Mouse (Mus musculus) myocyte (in vitro differentiated cells): Measurements from ENCODE around the gene Cfap126. TPM values are rescaled to one million over a fixed set of nuclear protein-coding genes. Genes with fewer than 3 reads are reported as not detected.
A peak's percentile ranks its signal among the peaks of the same experiment; 100 is the strongest.

Experiments
- H3K27me3 ChIP-seq: one replicate; pipeline ENCODE4 v1.6.1; 2011; ENCODE audit not compliant: control insufficient read depth, insufficient read depth, insufficient read length
- H3K36me3 ChIP-seq: one replicate; pipeline ENCODE4 v1.6.1; 2011; ENCODE audit not compliant: control insufficient read depth, insufficient read depth
- H3K4me2 ChIP-seq: one replicate; pipeline ENCODE4 v1.6.1; 2011; ENCODE audit warnings: low read depth, control low read depth
- H3K4me3 ChIP-seq: one replicate; pipeline ENCODE4 v1.5.1; 2011; ENCODE audit warnings: mild to moderate bottlenecking, control low read depth, moderate library complexity
- H3K79me2 ChIP-seq: one replicate; pipeline ENCODE4 v1.6.1; 2011; ENCODE audit not compliant: control insufficient read depth, insufficient read depth
- H3ac ChIP-seq: one replicate; pipeline ENCODE4 v1.6.1; 2011; ENCODE audit not compliant: control insufficient read depth, insufficient read length
- CEBPB ChIP-seq: IDR thresholded peaks from 2 replicates; pipeline ENCODE4 v1.6.1; 2011; ENCODE audit warnings: mild to moderate bottlenecking, moderate library complexity; ENCODE audit not compliant: poor library complexity, insufficient read depth, severe bottlenecking
- E2F4 ChIP-seq: IDR thresholded peaks from one replicate; pipeline ENCODE4 v1.6.1; 2011; ENCODE audit warnings: mild to moderate bottlenecking, control low read depth, moderate library complexity; ENCODE audit not compliant: insufficient read depth
- MAX ChIP-seq: IDR thresholded peaks from one replicate; pipeline ENCODE4 v1.6.1; 2011; ENCODE audit warnings: low read depth, mild to moderate bottlenecking, control low read depth
- MYOD1 ChIP-seq, 3 experiments: IDR thresholded peaks; one replicate each; pipeline ENCODE4 v1.6.1; 2011; ENCODE audit warnings: control low read depth in 2 of 3, low read depth in 2 of 3, mild to moderate bottlenecking in 2 of 3, moderate library complexity in 1 of 3; ENCODE audit not compliant: insufficient read length in 2 of 3, control insufficient read depth in 1 of 3
- MYOG ChIP-seq, 3 experiments: IDR thresholded peaks; one replicate each; pipeline ENCODE4 v1.6.1; 2011; ENCODE audit warnings: control low read depth in 2 of 3, low read depth in 2 of 3, mild to moderate bottlenecking in 2 of 3; ENCODE audit not compliant: insufficient read length in 2 of 3, control insufficient read depth in 1 of 3, insufficient read depth in 1 of 3
- POLR2A ChIP-seq: IDR thresholded peaks from one replicate; pipeline ENCODE4 v1.6.1; 2011; ENCODE audit warnings: low read depth, mild to moderate bottlenecking, control low read depth, moderate library complexity; ENCODE audit not compliant: insufficient read length
- POLR2AphosphoS2 ChIP-seq: IDR thresholded peaks from one replicate; pipeline ENCODE4 v1.6.1; 2011; ENCODE audit warnings: low read depth, control low read depth; ENCODE audit not compliant: insufficient read length
- REST ChIP-seq: IDR thresholded peaks from one replicate; pipeline ENCODE4 v1.6.1; 2011; ENCODE audit warnings: mild to moderate bottlenecking, control low read depth, moderate library complexity; ENCODE audit not compliant: insufficient read depth, insufficient read length
- SRF ChIP-seq: IDR thresholded peaks from one replicate; pipeline ENCODE4 v1.6.1; 2011; ENCODE audit warnings: low read depth; ENCODE audit not compliant: control insufficient read depth, insufficient read length
- TCF12 ChIP-seq: IDR thresholded peaks from one replicate; pipeline ENCODE4 v1.6.1; 2011; ENCODE audit warnings: mild to moderate bottlenecking, control low read depth; ENCODE audit not compliant: poor library complexity, insufficient read depth, severe bottlenecking
- TCF3 ChIP-seq: IDR thresholded peaks from one replicate; pipeline ENCODE4 v1.6.1; 2011; ENCODE audit warnings: low read depth, control low read depth; ENCODE audit not compliant: insufficient read length
- USF1 ChIP-seq: IDR thresholded peaks from one replicate; pipeline ENCODE4 v1.6.1; 2011; ENCODE audit warnings: low read depth, mild to moderate bottlenecking, control low read depth, moderate library complexity
- polyA plus RNA-seq: library from polyadenylated mRNA; unstranded; fragments of >200 nt; fragmentation: generic; extraction: Trizol; gene quantifications from one replicate; pipeline ENCODE4 v1.2.1, GENCODE M21; 2012; ENCODE audit warnings: missing spikeins

Cfap126 gene
- polyA plus RNA-seq, 1 experiment = 2.2 TPM

- Histone ChIP-seq H3K27me3 (no peaks in the 10 kb centered on the region), H3ac (no peak overlapping the region), H3K36me3 (no peaks in the 10 kb centered on the region), H3K4me2 (no peak overlapping the region), H3K4me3 (no peak overlapping the region), H3K79me2 (no peaks in the 10 kb centered on the region)
- TF ChIP-seq E2F4 (no peak), USF1 (no peak), CEBPB (no peak), POLR2A (no peak), REST (no peak), TCF12 (no peak), MYOG (IDR thresholded peaks at IDR 0.05; ENCODE audit: control insufficient read depth in 1 of 3, insufficient read depth in 1 of 3, insufficient read length in 2 of 3, low read depth in 2 of 3) (no peak), SRF (no peak), MAX (no peak), POLR2AphosphoS2 (no peak), TCF3 (no peak), MYOD1 (IDR thresholded peaks at IDR 0.05; ENCODE audit: control insufficient read depth in 1 of 3, insufficient read length in 2 of 3, low read depth in 2 of 3) (no peak)
These were observed 16.1 kb upstream of the Cfap126 start for GRCm38 (mm10) chr1:171097612-171098011.

GRCm38 (mm10) chr1:171101033-171101432 lies 12.7 kb upstream of the Cfap126 start:
- no peaks in the 10 kb centered on the region for H3K27me3 ChIP-seq
- H3K36me3 ChIP-seq = no peaks in the 10 kb centered on the region
- H3ac ChIP-seq = no peak overlapping the region
- H3K79me2 ChIP-seq = no peaks in the 10 kb centered on the region
- H3K4me2 ChIP-seq = no peak overlapping the region
- TF ChIP-seq REST (no peak), E2F4 (no peak), SRF (no peak), MYOD1 (IDR thresholded peaks at IDR 0.05; ENCODE audit: control insufficient read depth in 1 of 3, insufficient read length in 2 of 3, low read depth in 2 of 3) (no peak), POLR2A (no peak), USF1 (no peak), TCF3 (no peak), CEBPB (no peak), POLR2AphosphoS2 (no peak), MYOG (IDR thresholded peaks at IDR 0.05; ENCODE audit: control insufficient read depth in 1 of 3, insufficient read depth in 1 of 3, insufficient read length in 2 of 3, low read depth in 2 of 3) (no peak), TCF12 (no peak), MAX (no peak)
- no peak overlapping the region for H3K4me3 ChIP-seq

GRCm38 (mm10) chr1:171101733-171102546 lies 11.8 kb upstream of the Cfap126 start:
- H3K4me2 ChIP-seq = peak overlapping the region; percentile 80
- peak overlapping the region; percentile 47 for H3K4me3 ChIP-seq
- H3K36me3 ChIP-seq = no peaks in the 10 kb centered on the region
- no peaks in the 10 kb centered on the region for H3K27me3 ChIP-seq
- no peak overlapping the region for H3ac ChIP-seq
- no peaks in the 10 kb centered on the region for H3K79me2 ChIP-seq
- TF ChIP-seq MYOD1 (IDR thresholded peaks at IDR 0.05; ENCODE audit: control insufficient read depth in 1 of 3, insufficient read length in 2 of 3, low read depth in 2 of 3) (no peak), SRF (no peak), USF1 (no peak), CEBPB (no peak), POLR2A (no peak), MYOG (IDR thresholded peaks at IDR 0.05; ENCODE audit: control insufficient read depth in 1 of 3, insufficient read depth in 1 of 3, insufficient read length in 2 of 3, low read depth in 2 of 3) (no peak), TCF12 (no peak), REST (no peak), E2F4 (no peak), TCF3 (no peak), MAX (no peak)

GRCm38 (mm10) chr1:171102547-171103177 lies 11.1 kb upstream of the Cfap126 start:
- H3K4me2 ChIP-seq = peak overlapping the region; percentile 58
- no peaks in the 10 kb centered on the region for H3K79me2 ChIP-seq
- no peak for TF ChIP-seq CEBPB
- TF ChIP-seq MYOD1 (IDR thresholded peaks at IDR 0.05; ENCODE audit: control insufficient read depth in 1 of 3, insufficient read length in 2 of 3, low read depth in 2 of 3) = no peak
- no peak for TF ChIP-seq TCF12
- TF ChIP-seq POLR2A = no peak
- TF ChIP-seq POLR2AphosphoS2 = no peak
- TF ChIP-seq SRF = no peak
- no peak for TF ChIP-seq REST
- no peak for TF ChIP-seq TCF3
- TF ChIP-seq MAX = no peak
- TF ChIP-seq E2F4 = no peak
- no peak for TF ChIP-seq USF1
- TF ChIP-seq MYOG (IDR thresholded peaks at IDR 0.05; ENCODE audit: control insufficient read depth in 1 of 3, insufficient read depth in 1 of 3, insufficient read length in 2 of 3, low read depth in 2 of 3) = no peak
- H3K27me3 ChIP-seq = no peaks in the 10 kb centered on the region
- no peaks in the 10 kb centered on the region for H3K36me3 ChIP-seq
- H3K4me3 ChIP-seq = peak overlapping the region; percentile 47
- H3ac ChIP-seq = no peak overlapping the region
